Mouse (Mus musculus): ENCODE results near the gene Tmem120b.

Tmem120b gene

GRCm38 (mm10) chr5:123068115-123068514, at the start of gene Tmem120b:
Tmem120b (plus strand) TSS chr5:123068415.
- DNase-seq (ENCODE audit: low read depth) = no peak

DNA sequence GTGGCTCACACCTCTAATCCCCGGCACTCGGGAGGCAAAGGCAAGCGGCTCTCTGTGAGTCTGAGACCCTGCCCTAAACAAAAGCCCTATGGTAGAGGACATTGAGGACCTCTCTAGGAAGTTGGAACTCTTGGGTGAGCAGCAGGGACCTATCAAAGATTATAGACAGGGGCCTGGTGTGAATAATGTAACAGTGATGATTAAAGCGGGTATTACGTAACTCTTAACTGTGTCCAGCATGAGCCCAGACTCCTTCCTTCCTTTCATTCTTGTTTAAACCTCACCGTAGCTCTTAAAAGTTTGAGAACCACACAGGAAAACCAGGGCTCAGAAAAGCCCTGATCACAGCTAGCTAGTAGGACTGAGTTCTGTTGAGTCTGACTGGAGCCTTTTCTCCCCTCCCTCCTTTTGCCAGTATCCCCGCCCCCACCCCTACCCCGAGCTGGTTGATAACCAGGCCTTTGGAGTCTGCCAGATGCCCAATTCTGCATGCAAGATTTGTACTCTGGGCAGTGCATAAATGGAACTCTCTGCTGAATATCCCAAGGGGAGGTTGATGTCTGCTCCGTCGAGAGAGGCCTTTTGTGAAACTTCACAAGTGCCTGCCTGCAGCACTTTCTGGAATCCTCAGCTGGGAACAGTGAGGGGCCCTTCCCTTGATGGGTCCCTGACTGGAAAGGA, 48.7 kb upstream of the Tmem120b start:
- peak; percentile 54 for DNase-seq (ENCODE audit: low read depth)

GRCm38 (mm10) chr5:123020426-123020825, 47.8 kb upstream of the Tmem120b start:
- DNase-seq (ENCODE audit: low read depth) = no peak

- no peak for DNase-seq (ENCODE audit: low read depth)
These were observed 46.8 kb upstream of the Tmem120b start for GRCm38 (mm10) chr5:123021438-123021837.

GRCm38 (mm10) chr5:123023049-123023448, 45.2 kb upstream of the Tmem120b start:
- peak; percentile 53 for DNase-seq (ENCODE audit: low read depth)

GRCm38 (mm10) chr5:123024312-123024711, 43.9 kb upstream of the Tmem120b start:
- DNase-seq (ENCODE audit: low read depth) = no peak

DNA sequence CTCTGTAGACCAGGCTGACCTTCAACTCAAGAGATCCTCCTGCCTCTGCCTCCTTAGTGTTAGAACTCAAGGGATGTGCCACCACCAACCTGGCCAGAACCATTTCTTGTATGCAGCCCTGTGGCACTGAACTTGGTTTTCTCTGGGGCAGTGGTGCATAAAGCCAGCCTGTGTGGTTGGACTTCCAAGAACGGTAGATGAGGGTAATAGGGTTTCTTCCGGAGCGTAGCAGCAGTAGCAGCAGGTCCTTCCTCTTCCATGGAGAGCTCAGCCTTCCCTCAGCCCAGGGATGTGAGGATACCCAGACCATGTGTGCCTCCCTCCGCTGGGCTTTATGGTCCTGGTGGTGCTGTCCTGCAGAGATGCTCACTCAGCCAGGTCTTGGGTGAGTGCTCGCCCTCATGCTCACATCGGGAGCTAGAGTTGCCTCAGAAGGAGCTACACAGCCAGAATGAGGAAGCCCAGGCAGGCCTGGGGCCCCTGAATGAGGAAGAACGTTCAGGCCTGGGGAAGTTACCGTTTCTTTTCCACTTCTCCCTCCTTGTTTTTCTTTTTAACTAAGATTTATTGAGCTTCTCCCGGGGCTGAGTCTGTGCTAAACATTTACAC, 43.1 kb upstream of the Tmem120b start:
- DNase-seq (ENCODE audit: low read depth) = peak; percentile 9

GRCm38 (mm10) chr5:123026414-123026813, 41.8 kb upstream of the Tmem120b start:
- DNase-seq (ENCODE audit: low read depth) = no peak

- DNase-seq (ENCODE audit: low read depth) = peak; percentile 9
These were observed 40.8 kb upstream of the Tmem120b start for GRCm38 (mm10) chr5:123027436-123027835.

GRCm38 (mm10) chr5:123029729-123030128, 38.5 kb upstream of the Tmem120b start:
- DNase-seq (ENCODE audit: low read depth) = no peak

- no peak for DNase-seq (ENCODE audit: low read depth)
These were observed 36.9 kb upstream of the Tmem120b start for GRCm38 (mm10) chr5:123031312-123031711.

GRCm38 (mm10) chr5:123033646-123034160, 34.5 kb upstream of the Tmem120b start:
- no peak for DNase-seq (ENCODE audit: low read depth)

DNA sequence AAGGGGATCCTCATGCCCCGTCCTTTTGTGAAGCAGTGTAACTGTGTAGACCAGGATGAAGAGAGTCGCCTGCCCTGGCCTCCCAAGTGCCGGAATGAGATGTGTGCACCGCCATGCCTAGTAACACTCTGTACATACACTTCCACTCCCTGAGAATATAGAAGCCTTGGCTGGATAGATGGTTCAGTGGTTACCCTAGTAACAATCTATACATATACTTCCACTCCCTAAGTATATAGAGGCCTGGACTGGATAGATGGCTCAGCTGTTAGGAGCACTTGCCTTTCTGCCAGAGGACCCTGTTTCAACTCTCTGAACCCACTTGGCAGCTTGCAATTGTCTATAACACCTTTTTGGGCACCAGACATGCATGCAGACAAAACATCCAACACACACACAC, 33.1 kb upstream of the Tmem120b start:
- DNase-seq (ENCODE audit: low read depth) = no peak

DNA sequence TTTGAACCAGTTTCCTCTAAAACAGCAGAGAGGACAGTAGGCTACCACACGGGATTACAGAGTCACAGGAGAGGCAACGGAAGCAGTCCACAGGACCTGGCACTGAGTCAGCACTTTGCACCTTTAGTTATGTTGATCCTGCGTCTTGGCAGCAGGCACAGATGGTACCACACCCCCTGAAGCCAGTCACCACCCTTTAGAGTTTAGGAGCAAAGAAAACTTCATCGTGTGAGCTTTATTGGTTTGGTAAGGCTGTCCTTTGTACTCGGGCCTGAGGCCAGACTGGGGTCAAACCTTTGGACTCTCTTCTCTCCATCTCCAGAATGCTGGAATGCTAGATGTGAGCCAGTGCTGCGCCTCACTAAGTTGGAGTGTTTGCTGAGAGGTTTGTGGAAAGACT, 32.7 kb upstream of the Tmem120b start:
- peak; percentile 51 for DNase-seq (ENCODE audit: low read depth)

- DNase-seq (ENCODE audit: low read depth) = no peak
These were observed 30.1 kb upstream of the Tmem120b start for GRCm38 (mm10) chr5:123038115-123038514.

DNA sequence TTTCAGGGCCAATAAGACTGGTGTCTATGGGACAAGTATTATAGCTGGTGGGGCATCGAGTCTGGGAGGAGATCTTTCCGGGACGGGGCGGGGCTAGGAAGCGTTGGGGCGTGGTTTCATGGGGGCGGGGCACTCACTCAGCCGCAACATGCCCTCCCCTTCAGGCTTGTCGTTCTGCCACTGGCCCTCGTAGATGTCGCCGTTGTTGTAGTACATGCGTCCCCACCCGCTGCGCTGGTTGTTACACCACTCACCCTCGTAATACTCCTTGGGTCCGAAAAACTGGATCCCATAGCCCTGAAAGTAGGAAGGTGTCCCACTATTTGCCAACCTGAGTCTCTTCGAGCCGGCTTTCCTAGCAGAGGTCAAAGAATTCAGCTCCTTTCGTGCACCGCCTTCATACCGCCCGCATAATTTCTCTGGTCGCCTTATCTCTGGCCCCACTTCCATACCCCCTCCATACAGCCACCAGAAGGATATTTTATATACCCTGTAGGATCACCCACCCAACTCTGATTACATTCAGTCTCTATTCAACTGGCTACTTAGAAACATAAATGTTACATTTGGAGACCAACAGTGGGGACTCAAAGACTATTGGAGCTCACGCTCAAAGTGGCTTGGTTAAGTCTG, 29.0 kb upstream of the Tmem120b start:
- no peak for DNase-seq (ENCODE audit: low read depth)

GRCm38 (mm10) chr5:123040796-123041195, 27.4 kb upstream of the Tmem120b start:
- DNase-seq (ENCODE audit: low read depth) = no peak

DNA sequence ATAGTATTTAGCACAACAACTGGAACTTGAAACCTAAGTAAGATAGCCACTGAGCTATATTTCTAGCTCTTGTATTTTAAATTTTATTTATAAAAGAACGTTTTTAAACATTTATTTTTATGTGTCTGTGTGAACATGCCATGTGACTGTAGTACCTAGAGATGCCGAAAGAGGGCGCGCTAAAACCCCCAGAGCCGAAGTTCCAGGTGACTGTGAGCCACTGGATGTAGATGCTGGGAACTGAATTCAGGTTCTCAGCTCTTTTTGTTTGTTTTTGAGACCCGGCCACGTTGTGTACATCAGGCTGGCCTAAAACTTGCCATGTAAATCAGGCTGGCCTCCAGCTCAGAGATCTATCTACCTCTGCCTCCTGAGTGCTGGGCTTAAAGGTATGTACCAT, 24.4 kb upstream of the Tmem120b start:
- peak; percentile 64 for DNase-seq (ENCODE audit: low read depth)

DNA sequence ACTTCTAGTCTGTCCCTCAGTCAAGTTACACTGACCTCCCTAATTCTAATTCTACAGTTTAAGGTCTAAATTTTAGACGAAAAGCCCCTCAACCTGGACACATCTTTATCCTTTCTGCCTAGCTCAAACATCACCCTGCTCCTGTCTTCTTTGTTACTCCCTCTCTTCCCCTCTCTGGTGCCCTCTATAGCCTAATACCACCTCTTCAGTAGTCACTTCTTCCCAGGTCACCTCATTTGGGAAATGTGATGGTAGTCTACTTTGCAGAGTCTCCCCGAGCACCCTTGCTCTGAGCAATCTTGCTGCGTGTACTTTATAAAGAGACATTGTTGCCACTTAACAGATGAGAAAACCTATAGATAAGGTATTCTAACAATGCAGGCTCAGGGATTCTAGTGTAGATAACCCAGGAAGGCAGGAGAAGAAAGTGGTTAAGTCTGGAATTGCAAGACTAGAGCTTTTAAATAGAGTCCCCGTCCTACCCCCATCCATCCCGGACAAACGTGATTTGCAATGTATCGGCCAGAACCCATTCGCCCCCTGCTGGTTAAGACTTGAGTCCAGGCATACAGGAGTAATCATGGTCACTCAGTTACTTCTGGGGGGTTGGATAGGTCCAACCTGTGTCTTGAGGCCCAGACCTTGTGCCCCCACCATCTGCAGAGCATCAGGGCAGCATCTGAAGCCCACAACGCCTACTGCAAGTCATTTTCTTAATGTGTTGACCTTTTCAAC, 22.5 kb upstream of the Tmem120b start:
- DNase-seq (ENCODE audit: low read depth) = peak; percentile 88

GRCm38 (mm10) chr5:123046916-123047315, 21.3 kb upstream of the Tmem120b start, which contains the start of gene Morn3:
Morn3 (minus strand) TSS chr5:123047016.
- DNase-seq (ENCODE audit: low read depth) = no peak

- DNase-seq (ENCODE audit: low read depth) = peak; percentile 30
These were observed 18.9 kb upstream of the Tmem120b start for GRCm38 (mm10) chr5:123049271-123049670.

DNA sequence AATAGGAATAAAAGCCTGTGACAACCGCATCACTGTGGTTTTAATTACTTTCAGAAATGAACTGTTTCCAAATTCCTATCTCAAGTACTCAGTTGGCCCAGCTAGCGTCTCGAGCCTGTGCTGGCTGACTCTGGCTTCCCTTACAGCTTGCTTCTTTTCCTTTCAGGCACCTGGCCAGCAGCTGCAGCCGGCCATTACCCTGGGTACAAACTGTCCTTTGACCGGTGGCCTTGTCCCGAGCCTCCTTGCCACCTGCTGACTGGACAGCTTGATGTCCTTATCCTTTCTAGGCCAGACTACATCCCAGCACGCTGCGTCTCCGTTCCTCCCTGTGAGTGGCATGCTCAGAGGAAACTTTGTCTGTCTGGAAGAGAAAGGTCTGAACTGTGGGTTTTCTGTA, 17.3 kb upstream of the Tmem120b start:
- peak; percentile 50 for DNase-seq (ENCODE audit: low read depth)
